Mouse (Mus musculus) Patski (cell line): Measurements from ENCODE around the gene Pigyl. TPM values are rescaled to one million over a fixed set of nuclear protein-coding genes. Genes with fewer than 3 reads are reported as not detected.

Source experiments
- ATAC-seq: fragments of 100-300 bp; one replicate; pipeline ENCODE4 v1.8.0; 2021
- CTCF ChIA-PET: fragments of 350-600 bp; sonication (Branson Sonifier 250); formaldehyde crosslinking; loops from one replicate; lab custom pipeline; 2022; ENCODE audit warnings: inconsistent platforms; lab: Charles Lee
- POLR2A ChIA-PET: fragments of 350-600 bp; sonication (Branson Sonifier 250); formaldehyde crosslinking; loops from one replicate; lab custom pipeline; 2022; ENCODE audit warnings: antibody characterized with exemption, inconsistent platforms; lab: Charles Lee
- DNase-seq: peaks from one replicate; pipeline ENCODE4 v3.0.0-alpha.2; 2011; ENCODE audit warnings: low read depth, low spot score
- H3K27me3 ChIP-seq: fragments of 371-371 bp; one replicate; pipeline ENCODE4 v1.5.1; 2021
- CTCF ChIP-seq: fragments of 100-300 bp; IDR thresholded peaks from one replicate; pipeline ENCODE4 v1.5.1; 2021
- in situ Hi-C: fragments of 300-500 bp; cut with MboI; formaldehyde crosslinking; loops from 3 replicates; pipeline ENCODE4 v1.11.1; 2018; ENCODE audit warnings: low pct_unique_long_range_greater_than_20kb, mixed read lengths
- polyA plus RNA-seq: library from polyadenylated mRNA; unstranded; gene quantifications from one replicate; pipeline ENCODE4 v1.2.3, GENCODE M21; 2021

Pigyl gene
- polyA plus RNA-seq, result 72.3 TPM

- in situ Hi-C loops, result loop anchor here (5.0 kb wide), 2 partner anchors 71 to 241 kb away; partner anchors contain the start of gene Zfp809
- DNase-seq (peak; percentile 84), ATAC-seq (peak; percentile 95)
- ChIA-PET POLR2A (interaction anchor here (0.6 kb wide), 2 partner anchors 68 to 158 kb away, joined by 3 to 4 read pairs; no protein-coding TSS in a partner anchor), CTCF (interaction anchor here (0.9 to 1.2 kb wide), 2 partner anchors 13 to 84 kb away, joined by 4 to 9 read pairs; no protein-coding TSS in a partner anchor)
- no peaks in the 10 kb centered on the region for H3K27me3 ChIP-seq
- TF ChIP-seq CTCF, result no peak
Measured at GRCm38 (mm10) chr9:22156497-22157245, at the start of gene Pigyl. TSS of gene Pigyl (plus strand) at chr9:22156846.

GRCm38 (mm10) chr9:22108194-22108593, 48.5 kb upstream of the Pigyl start:
- in situ Hi-C loops, result no loop called here
- H3K27me3 ChIP-seq, result no peaks in the 10 kb centered on the region
- ATAC-seq (no peak), DNase-seq (no peak)
- POLR2A ChIA-PET, result interaction anchor here (0.7 to 1.2 kb wide), 2 partner anchors 8 to 38 kb away, joined by 3 to 4 read pairs; no protein-coding TSS in a partner anchor
- CTCF ChIA-PET, result interaction anchor here (1.1 kb wide), 1 partner anchor 22 kb away, joined by 3 read pairs; the partner anchor contains the start of gene Ecsit
- TF ChIP-seq CTCF, result no peak

GRCm38 (mm10) chr9:22115635-22116034, 41.0 kb upstream of the Pigyl start:
- POLR2A ChIA-PET, result interaction anchor here (0.9 to 1.5 kb wide), 3 partner anchors 8 to 35 kb away, joined by 3 to 7 read pairs (median 3); partner anchors contain the start of gene Cnn1
- DNase-seq (no peak), ATAC-seq (no peak)
- CTCF ChIA-PET, result no interaction called here
- in situ Hi-C loops, result no loop called here
- H3K27me3 ChIP-seq, result no peaks in the 10 kb centered on the region
- no peak for TF ChIP-seq CTCF

- CTCF ChIA-PET, result interaction anchor here (1.4 kb wide), 1 partner anchor 27 kb away, joined by 3 read pairs; no protein-coding TSS in a partner anchor
- no peak for DNase-seq
Measured at GRCm38 (mm10) chr9:22116086-22116485, 40.6 kb upstream of the Pigyl start.

GRCm38 (mm10) chr9:22116740-22117426, 39.8 kb upstream of the Pigyl start, which contains the start of gene Elof1:
TSS of gene Elof1 (minus strand) at chr9:22117172.
- TF ChIP-seq CTCF, result no peak
- ATAC-seq (peak; percentile 89), DNase-seq (peak; percentile 68)
- ChIA-PET CTCF (interaction anchor here (0.8 to 1.4 kb wide), 3 partner anchors 16 to 47 kb away, joined by 3 read pairs; no protein-coding TSS in a partner anchor), POLR2A (interaction anchor here (0.6 to 1.5 kb wide), 4 partner anchors 17 to 48 kb away, joined by 3 to 7 read pairs (median 3); partner anchors contain the start of genes Cnn1 and Ecsit)
- peaks cover under 1% of the 10 kb centered on the region for H3K27me3 ChIP-seq
- in situ Hi-C loops, result no loop called here

More at GRCm38 (mm10) chr9:22116086-22116485, 40.6 kb upstream of the Pigyl start:
- no peak for TF ChIP-seq CTCF
- H3K27me3 ChIP-seq, result no peaks in the 10 kb centered on the region
- POLR2A ChIA-PET, result interaction anchor here (0.6 to 1.5 kb wide), 4 partner anchors 9 to 36 kb away, joined by 3 to 7 read pairs (median 3); partner anchors contain the start of genes Cnn1 and Ecsit
- ATAC-seq, result no peak
- in situ Hi-C loops, result no loop called here

GRCm38 (mm10) chr9:22117754-22118456, 38.7 kb upstream of the Pigyl start:
- TF ChIP-seq CTCF, result no peak
- ChIA-PET CTCF (interaction anchor here (0.8 to 2.6 kb wide), 10 partner anchors 11 to 292 kb away, joined by 3 to 12 read pairs (median 3); partner anchors contain the start of gene Ecsit), POLR2A (interaction anchor here (0.8 to 0.9 kb wide), 2 partner anchors 26 to 49 kb away, joined by 3 read pairs; no protein-coding TSS in a partner anchor)
- no peak for DNase-seq
- H3K27me3 ChIP-seq, result peaks cover 6% of the 10 kb centered on the region
- ATAC-seq, result no peak
- in situ Hi-C loops, result no loop called here

GRCm38 (mm10) chr9:22119543-22119942, 37.1 kb upstream of the Pigyl start:
- TF ChIP-seq CTCF, result no peak
- ChIA-PET CTCF (interaction anchor here (1.7 to 2.6 kb wide), 3 partner anchors 19 to 54 kb away, joined by 5 to 12 read pairs (median 9); no protein-coding TSS in a partner anchor), POLR2A (no interaction called here)
- H3K27me3 ChIP-seq, result peaks cover 6% of the 10 kb centered on the region
- ATAC-seq (no peak), DNase-seq (no peak)
- in situ Hi-C loops, result no loop called here

GRCm38 (mm10) chr9:22121545-22121944, 35.1 kb upstream of the Pigyl start:
- CTCF ChIA-PET, result interaction anchor here (0.8 to 1.4 kb wide), 3 partner anchors 21 to 22 kb away, joined by 3 to 5 read pairs (median 4); no protein-coding TSS in a partner anchor
- ATAC-seq (no peak), DNase-seq (no peak)
- no peak for TF ChIP-seq CTCF
- in situ Hi-C loops, result no loop called here
- peaks cover 6% of the 10 kb centered on the region for H3K27me3 ChIP-seq
- POLR2A ChIA-PET, result interaction anchor here (0.7 kb wide), 1 partner anchor 14 kb away, joined by 3 read pairs; no protein-coding TSS in a partner anchor

- peaks cover 6% of the 10 kb centered on the region for H3K27me3 ChIP-seq
- POLR2A ChIA-PET, result no interaction called here
- CTCF ChIA-PET, result interaction anchor here (0.8 kb wide), 1 partner anchor 21 kb away, joined by 3 read pairs; no protein-coding TSS in a partner anchor
- ATAC-seq (no peak), DNase-seq (no peak)
- in situ Hi-C loops, result no loop called here
- no peak for TF ChIP-seq CTCF
Measured at GRCm38 (mm10) chr9:22122005-22122404, 34.6 kb upstream of the Pigyl start.
